Mouse (Mus musculus): ENCODE measurements around the gene Frrs1. TPM values are rescaled to one million over a fixed set of nuclear protein-coding genes. Genes with fewer than 3 reads are reported as not detected.
A peak's percentile ranks its signal among the peaks of the same experiment; 100 is the strongest.

Gene Frrs1
- polyA plus RNA-seq, 1 experiment from 2014 or later = 7.5 TPM

- Histone ChIP-seq H3K4me2 (ENCODE audit: low read depth, low read length) (peak overlapping the region; percentile 67), H3K9ac (ENCODE audit: low read length) (peak overlapping the region; percentile 52), H3K4me1 (replicated peaks; ENCODE audit: control insufficient read depth, insufficient read depth, low read length) (peaks cover 5% of the 10 kb centered on the region), H3K27me3 (ENCODE audit: control insufficient read depth, insufficient read depth, low read depth, low read length) (peaks cover 2% of the 10 kb centered on the region; the same call in 1 of the 2 replicates), H3K9me3 (ENCODE audit: control insufficient read depth, low read length) (no peaks in the 10 kb centered on the region), H3K36me3 (ENCODE audit: control insufficient read depth, insufficient read depth, low read length) (no peaks in the 10 kb centered on the region), H3K27ac (ENCODE audit: low read length) (peak overlapping the region; percentile 34), H3K4me3 (ENCODE audit: low read length) (peak overlapping the region; percentile 49)
- WGBS = 14% methylated on average over 4 of the region's 4 CpGs
- ATAC-seq (ENCODE audit: low read depth) = peak; percentile 59
These were observed 1.9 kb downstream of the Frrs1 start for GRCm38 (mm10) chr3:116861223-116861539.

- ATAC-seq (ENCODE audit: low read depth) = peak; percentile 87
- 1% methylated on average over 25 of the region's 25 CpGs for WGBS
- Histone ChIP-seq H3K4me1 (replicated peaks; ENCODE audit: control insufficient read depth, insufficient read depth, low read length) (peaks cover 5% of the 10 kb centered on the region), H3K4me3 (ENCODE audit: low read length) (peak overlapping the region; percentile 49), H3K9me3 (ENCODE audit: control insufficient read depth, low read length) (no peaks in the 10 kb centered on the region), H3K36me3 (ENCODE audit: control insufficient read depth, insufficient read depth, low read length) (no peaks in the 10 kb centered on the region), H3K27me3 (ENCODE audit: control insufficient read depth, insufficient read depth, low read depth, low read length) (peaks cover 2% of the 10 kb centered on the region; the same call in 1 of the 2 replicates), H3K4me2 (ENCODE audit: low read depth, low read length) (peak overlapping the region; percentile 67), H3K9ac (ENCODE audit: low read length) (peak overlapping the region; percentile 52), H3K27ac (ENCODE audit: low read length) (peak overlapping the region; percentile 34)
These were observed 2.3 kb downstream of the Frrs1 start for GRCm38 (mm10) chr3:116861540-116862067.

GRCm38 (mm10) chr3:116862621-116863020 is 3.4 kb downstream of the Frrs1 start:
- no peak overlapping the region for H3K4me3 ChIP-seq (ENCODE audit: low read length)
- H3K9me3 ChIP-seq (ENCODE audit: control insufficient read depth, low read length) = no peaks in the 10 kb centered on the region
- H3K4me2 ChIP-seq (ENCODE audit: low read depth, low read length) = no peak overlapping the region
- WGBS = 35% methylated on average over 1 of the region's 1 CpGs
- ATAC-seq (ENCODE audit: low read depth) = no peak
- peaks cover 5% of the 10 kb centered on the region for H3K4me1 ChIP-seq (replicated peaks; ENCODE audit: control insufficient read depth, insufficient read depth, low read length)
- no peak overlapping the region for H3K27ac ChIP-seq (ENCODE audit: low read length)
- no peaks in the 10 kb centered on the region for H3K36me3 ChIP-seq (ENCODE audit: control insufficient read depth, insufficient read depth, low read length)
- H3K27me3 ChIP-seq (ENCODE audit: control insufficient read depth, insufficient read depth, low read depth, low read length) = peaks cover 2% of the 10 kb centered on the region; the same call in 1 of the 2 replicates
- no peak overlapping the region for H3K9ac ChIP-seq (ENCODE audit: low read length)

GRCm38 (mm10) chr3:116864421-116864820 is 5.2 kb downstream of the Frrs1 start:
- Histone ChIP-seq H3K4me2 (ENCODE audit: low read depth, low read length) (no peak overlapping the region), H3K27ac (ENCODE audit: low read length) (no peak overlapping the region; the same call in 1 of the 2 replicates), H3K27me3 (ENCODE audit: control insufficient read depth, insufficient read depth, low read depth, low read length) (peaks cover 2% of the 10 kb centered on the region; the same call in 1 of the 2 replicates), H3K9ac (ENCODE audit: low read length) (no peak overlapping the region), H3K4me1 (replicated peaks; ENCODE audit: control insufficient read depth, insufficient read depth, low read length) (peaks cover 5% of the 10 kb centered on the region), H3K9me3 (ENCODE audit: control insufficient read depth, low read length) (no peaks in the 10 kb centered on the region), H3K4me3 (ENCODE audit: low read length) (no peak overlapping the region), H3K36me3 (ENCODE audit: control insufficient read depth, insufficient read depth, low read length) (no peaks in the 10 kb centered on the region)
- no peak for ATAC-seq (ENCODE audit: low read depth)
- 62% methylated on average over 5 of the region's 5 CpGs for WGBS

GRCm38 (mm10) chr3:116865199-116865636 is 6.0 kb downstream of the Frrs1 start:
- 65% methylated on average over 1 of the region's 1 CpGs for WGBS
- Histone ChIP-seq H3K27me3 (ENCODE audit: control insufficient read depth, insufficient read depth, low read depth, low read length) (peaks cover 2% of the 10 kb centered on the region; the same call in 1 of the 2 replicates), H3K9me3 (ENCODE audit: control insufficient read depth, low read length) (no peaks in the 10 kb centered on the region), H3K9ac (ENCODE audit: low read length) (no peak overlapping the region), H3K4me2 (ENCODE audit: low read depth, low read length) (no peak overlapping the region), H3K4me3 (ENCODE audit: low read length) (no peak overlapping the region), H3K4me1 (replicated peaks; ENCODE audit: control insufficient read depth, insufficient read depth, low read length) (peaks cover 5% of the 10 kb centered on the region), H3K36me3 (ENCODE audit: control insufficient read depth, insufficient read depth, low read length) (no peaks in the 10 kb centered on the region), H3K27ac (ENCODE audit: low read length) (no peak overlapping the region)
- ATAC-seq (ENCODE audit: low read depth) = no peak

GRCm38 (mm10) chr3:116870372-116870771 is 11.1 kb downstream of the Frrs1 start:
- H3K27me3 ChIP-seq (ENCODE audit: control insufficient read depth, insufficient read depth, low read depth, low read length) = peaks cover 7% of the 10 kb centered on the region
- H3K9ac ChIP-seq (ENCODE audit: low read length) = no peak overlapping the region
- no peak overlapping the region for H3K27ac ChIP-seq (ENCODE audit: low read length)
- H3K4me2 ChIP-seq (ENCODE audit: low read depth, low read length) = no peak overlapping the region
- no peak overlapping the region for H3K4me3 ChIP-seq (ENCODE audit: low read length)
- 63% methylated on average over 3 of the region's 3 CpGs for WGBS
- H3K9me3 ChIP-seq (ENCODE audit: control insufficient read depth, low read length) = no peaks in the 10 kb centered on the region
- no peak for ATAC-seq (ENCODE audit: low read depth)
- H3K4me1 ChIP-seq (replicated peaks; ENCODE audit: control insufficient read depth, insufficient read depth, low read length) = no peaks in the 10 kb centered on the region
- no peaks in the 10 kb centered on the region for H3K36me3 ChIP-seq (ENCODE audit: control insufficient read depth, insufficient read depth, low read length)

- no peaks in the 10 kb centered on the region for H3K36me3 ChIP-seq (ENCODE audit: control insufficient read depth, insufficient read depth, low read length)
- ATAC-seq (ENCODE audit: low read depth) = peak; percentile 93
- 62% methylated on average over 14 of the region's 14 CpGs for WGBS
- H3K27me3 ChIP-seq (ENCODE audit: control insufficient read depth, insufficient read depth, low read depth, low read length) = peaks cover 20% of the 10 kb centered on the region
- H3K4me3 ChIP-seq (ENCODE audit: low read length) = no peak overlapping the region
- H3K9ac ChIP-seq (ENCODE audit: low read length) = no peak overlapping the region
- H3K4me2 ChIP-seq (ENCODE audit: low read depth, low read length) = no peak overlapping the region
- H3K9me3 ChIP-seq (ENCODE audit: control insufficient read depth, low read length) = no peaks in the 10 kb centered on the region
- no peaks in the 10 kb centered on the region for H3K4me1 ChIP-seq (replicated peaks; ENCODE audit: control insufficient read depth, insufficient read depth, low read length)
- no peak overlapping the region for H3K27ac ChIP-seq (ENCODE audit: low read length)
These were observed 23.1 kb downstream of the Frrs1 start for GRCm38 (mm10) chr3:116882221-116882960.

- no peaks in the 10 kb centered on the region for H3K36me3 ChIP-seq (ENCODE audit: control insufficient read depth, insufficient read depth, low read length)
- ATAC-seq (ENCODE audit: low read depth) = no peak
- no peak overlapping the region for H3K27ac ChIP-seq (ENCODE audit: low read length)
- no peak overlapping the region for H3K4me2 ChIP-seq (ENCODE audit: low read depth, low read length)
- no peaks in the 10 kb centered on the region for H3K4me1 ChIP-seq (replicated peaks; ENCODE audit: control insufficient read depth, insufficient read depth, low read length)
- H3K4me3 ChIP-seq (ENCODE audit: low read length) = no peak overlapping the region
- peaks cover 21% of the 10 kb centered on the region for H3K27me3 ChIP-seq (ENCODE audit: control insufficient read depth, insufficient read depth, low read depth, low read length)
- H3K9ac ChIP-seq (ENCODE audit: low read length) = no peak overlapping the region
- WGBS = 87% methylated on average over 8 of the region's 8 CpGs
- no peaks in the 10 kb centered on the region for H3K9me3 ChIP-seq (ENCODE audit: control insufficient read depth, low read length)
These were observed 25.7 kb downstream of the Frrs1 start for GRCm38 (mm10) chr3:116884941-116885340.

GRCm38 (mm10) chr3:116889358-116889757 is 30.1 kb downstream of the Frrs1 start:
- no peak for ATAC-seq (ENCODE audit: low read depth)
- Histone ChIP-seq H3K27me3 (ENCODE audit: control insufficient read depth, insufficient read depth, low read depth, low read length) (peaks cover 12% of the 10 kb centered on the region), H3K4me2 (ENCODE audit: low read depth, low read length) (no peak overlapping the region), H3K27ac (ENCODE audit: low read length) (no peak overlapping the region), H3K4me1 (replicated peaks; ENCODE audit: control insufficient read depth, insufficient read depth, low read length) (no peaks in the 10 kb centered on the region), H3K36me3 (ENCODE audit: control insufficient read depth, insufficient read depth, low read length) (no peaks in the 10 kb centered on the region), H3K4me3 (ENCODE audit: low read length) (no peak overlapping the region), H3K9ac (ENCODE audit: low read length) (no peak overlapping the region), H3K9me3 (ENCODE audit: control insufficient read depth, low read length) (no peaks in the 10 kb centered on the region)
- WGBS = 75% methylated on average over 7 of the region's 7 CpGs

All from lung, embryonic 16.5 days (tissue).